Mouse (Mus musculus): ENCODE results near the gene Rtkn2. TPM values are rescaled to one million over a fixed set of nuclear protein-coding genes. Genes with fewer than 3 reads are reported as not detected.

The Rtkn2 gene
- total RNA-seq, 2 experiments from 2014 or later: 5.1 to 6.2 TPM

- peak; percentile 34 to 48 for DNase-seq
Observed at GRCm38 (mm10) chr10:67998116-67998635, 18.8 kb downstream of the Rtkn2 start.

- DNase-seq: no peak
Observed at GRCm38 (mm10) chr10:67999170-67999569, 19.8 kb downstream of the Rtkn2 start.

- DNase-seq: no peak
Observed at GRCm38 (mm10) chr10:68001456-68001855, 22.1 kb downstream of the Rtkn2 start.

DNA sequence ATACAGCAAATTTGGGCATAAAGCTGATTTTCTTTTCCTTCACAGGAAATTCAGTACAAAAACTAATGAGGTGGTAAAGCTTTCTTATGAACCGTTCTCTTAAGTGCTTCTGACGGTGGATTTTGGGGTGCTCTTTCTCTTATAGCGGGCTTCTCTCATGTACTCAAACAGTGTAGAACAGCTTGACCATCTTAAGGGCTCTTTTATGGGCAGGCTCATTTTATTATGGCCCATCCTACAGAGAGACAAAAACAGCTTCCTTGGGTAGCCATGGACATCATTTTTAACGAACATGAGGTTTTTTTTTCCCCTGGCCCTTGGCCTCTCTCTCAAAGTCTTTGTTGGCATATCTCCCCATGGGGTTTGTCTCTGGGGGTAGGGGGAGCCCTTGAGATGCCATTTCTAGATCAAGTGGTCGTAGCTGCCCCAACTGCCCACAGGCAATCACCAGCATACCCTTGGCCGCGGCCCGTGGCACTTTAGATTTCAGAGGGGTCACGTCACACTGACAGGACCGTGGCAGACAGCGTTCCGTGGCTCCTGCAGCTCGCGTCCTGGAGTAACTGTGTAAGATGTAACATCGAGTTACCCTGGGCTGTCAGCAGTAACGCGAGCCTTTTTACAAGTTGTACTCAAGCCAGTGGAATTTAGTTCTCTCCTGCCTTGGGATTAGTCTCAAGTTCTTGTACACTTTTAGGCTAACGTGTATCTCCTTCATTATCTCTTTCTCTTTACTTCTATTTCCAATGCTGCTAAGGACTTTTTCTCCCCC is 24.5 kb downstream of the Rtkn2 start:
- DNase-seq: no peak

DNA sequence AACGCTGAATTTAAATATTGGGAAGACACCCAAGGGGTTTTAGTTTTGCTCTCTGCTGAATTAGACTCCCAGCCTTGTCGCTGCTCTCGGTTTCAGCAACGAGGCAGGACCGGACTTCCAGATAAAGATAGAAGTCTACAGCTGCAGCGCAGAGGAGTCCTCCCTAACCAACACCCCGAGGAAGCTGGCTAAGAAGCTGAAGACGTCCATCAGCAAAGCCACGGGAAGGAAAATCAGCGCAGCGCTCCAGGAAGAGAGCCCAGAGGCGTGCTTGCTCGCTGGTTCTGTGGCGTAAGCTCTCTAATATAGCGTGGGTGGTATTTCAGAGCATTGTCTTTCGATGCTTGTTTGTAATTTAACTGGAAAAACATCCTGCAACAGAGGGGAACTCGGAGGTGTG is 26.0 kb downstream of the Rtkn2 start:
- no peak for DNase-seq

DNA sequence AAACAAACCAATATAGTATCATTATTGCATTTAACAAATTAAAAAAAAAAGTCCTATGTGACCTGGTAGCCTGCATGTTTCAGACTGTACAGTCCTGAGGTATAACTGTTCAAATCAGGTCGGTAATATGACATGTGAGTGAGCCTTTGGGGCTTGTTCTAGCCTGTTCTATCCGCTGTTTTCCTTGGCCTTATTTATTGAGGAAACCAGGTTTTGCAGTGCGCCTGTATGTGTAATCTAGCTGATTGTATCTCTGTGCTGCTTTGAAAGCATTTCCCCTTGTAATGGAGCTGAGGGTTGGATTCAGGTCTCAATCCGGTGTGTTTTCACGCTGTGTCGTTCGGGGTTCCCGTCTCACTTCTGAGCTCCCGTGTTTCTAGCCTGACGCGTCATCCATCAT is 27.1 kb downstream of the Rtkn2 start:
- DNase-seq: no peak

GRCm38 (mm10) chr10:68007103-68007502 is 27.7 kb downstream of the Rtkn2 start:
- no peak for DNase-seq

GRCm38 (mm10) chr10:68008198-68008955 is 29.0 kb downstream of the Rtkn2 start:
- no peak for DNase-seq

GRCm38 (mm10) chr10:68009301-68009700 is 29.9 kb downstream of the Rtkn2 start:
- DNase-seq: no peak

DNA sequence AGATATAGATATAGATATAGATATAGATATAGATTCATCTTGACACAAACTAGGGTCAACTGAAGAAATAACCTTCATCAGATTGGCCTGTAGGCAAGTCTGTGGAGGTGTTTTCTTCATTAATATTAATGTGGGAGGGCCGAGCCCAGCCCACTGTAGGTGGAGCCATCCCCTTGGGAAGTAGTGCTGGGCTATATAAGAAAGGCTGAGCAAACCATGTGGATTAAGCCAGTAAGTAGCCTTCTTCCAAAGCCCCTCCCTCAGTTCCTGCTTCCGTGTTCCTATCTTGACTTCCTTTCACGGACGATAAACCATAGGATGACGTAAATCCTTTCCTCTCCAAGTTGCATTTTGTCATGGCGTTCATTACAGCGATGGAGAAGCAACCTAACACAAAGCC is 30.5 kb downstream of the Rtkn2 start:
- no peak for DNase-seq

DNA sequence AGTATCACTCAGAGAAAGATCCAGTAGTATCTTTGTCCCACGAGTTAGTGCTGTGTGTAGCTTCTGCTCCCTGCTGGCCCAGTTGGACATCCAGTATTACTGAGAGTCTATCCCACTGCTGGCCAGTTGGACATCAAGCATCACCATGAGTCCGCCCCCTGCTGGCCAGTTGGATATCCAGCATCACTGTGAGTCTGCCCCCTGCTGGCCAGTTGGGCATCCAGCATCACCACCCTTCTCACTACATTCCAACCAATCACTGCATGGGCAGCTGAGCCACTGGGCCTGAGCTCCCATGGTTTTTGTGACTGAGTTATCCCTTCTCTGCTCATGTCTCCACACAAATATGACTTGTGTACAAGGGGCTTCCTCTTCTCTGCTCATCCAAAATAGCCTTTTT is 33.8 kb downstream of the Rtkn2 start:
- peak in 1 of 2 experiments; percentile 14 for DNase-seq

GRCm38 (mm10) chr10:68020755-68021154 is 41.4 kb downstream of the Rtkn2 start:
- DNase-seq: no peak

DNA sequence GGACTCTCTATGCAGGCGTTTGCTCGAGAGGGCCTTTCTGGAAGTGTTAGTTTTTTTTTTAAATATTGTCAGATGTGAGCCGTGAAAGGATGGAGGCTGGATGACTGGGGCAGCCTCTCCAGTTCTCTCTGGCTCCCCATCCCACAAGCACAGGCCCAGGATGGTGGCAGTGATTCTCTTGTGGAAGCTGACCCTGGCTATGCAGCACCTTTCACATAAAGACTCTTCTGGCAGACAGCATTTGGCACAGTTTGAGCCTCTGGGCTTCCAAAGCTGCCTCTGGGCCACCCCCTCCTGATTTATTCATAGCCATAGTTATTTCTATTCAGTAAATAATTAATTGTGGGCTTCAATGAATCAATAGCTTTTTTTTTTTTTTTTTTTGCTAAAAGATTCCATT is 46.3 kb downstream of the Rtkn2 start:
- DNase-seq: no peak

DNA sequence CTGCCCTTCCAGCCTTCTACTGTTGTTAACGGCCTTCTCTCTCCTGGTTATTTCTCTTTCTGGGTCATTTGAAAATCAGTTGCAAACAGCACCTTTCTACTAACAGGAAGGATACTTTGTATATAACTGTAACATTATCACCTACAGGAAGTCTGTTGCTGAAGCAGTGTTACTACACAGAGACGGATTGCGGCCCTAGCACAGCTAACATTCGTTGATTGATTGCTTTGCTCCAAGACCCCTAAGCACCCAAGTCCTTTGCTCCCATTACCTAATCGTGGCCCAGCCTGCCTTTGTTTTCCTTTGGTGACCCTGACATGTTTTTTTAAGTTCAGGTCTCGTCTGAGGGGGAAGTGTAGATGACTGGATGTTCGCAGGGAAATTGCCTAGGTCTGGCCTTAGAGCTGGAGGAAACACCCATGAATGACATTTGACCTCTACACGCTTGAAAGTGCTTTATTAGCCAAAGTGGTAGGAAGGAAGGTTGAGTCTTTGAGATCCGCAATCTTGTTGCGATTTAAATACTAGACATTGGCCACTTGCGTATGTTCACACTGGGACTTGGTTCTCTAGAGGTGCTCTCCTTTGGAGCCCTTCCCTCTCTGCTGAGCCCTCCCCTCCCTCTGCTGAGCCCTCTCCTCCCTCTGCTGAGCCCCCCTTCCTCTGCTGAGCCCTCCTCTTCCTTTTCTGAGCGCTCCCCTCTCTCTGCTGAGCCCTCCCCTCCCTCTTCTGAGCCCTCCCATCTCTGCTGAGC is 49.1 kb downstream of the Rtkn2 start:
- DNase-seq: no peak

- DNase-seq: no peak
Observed at GRCm38 (mm10) chr10:68029081-68029626, 49.8 kb downstream of the Rtkn2 start.

DNA sequence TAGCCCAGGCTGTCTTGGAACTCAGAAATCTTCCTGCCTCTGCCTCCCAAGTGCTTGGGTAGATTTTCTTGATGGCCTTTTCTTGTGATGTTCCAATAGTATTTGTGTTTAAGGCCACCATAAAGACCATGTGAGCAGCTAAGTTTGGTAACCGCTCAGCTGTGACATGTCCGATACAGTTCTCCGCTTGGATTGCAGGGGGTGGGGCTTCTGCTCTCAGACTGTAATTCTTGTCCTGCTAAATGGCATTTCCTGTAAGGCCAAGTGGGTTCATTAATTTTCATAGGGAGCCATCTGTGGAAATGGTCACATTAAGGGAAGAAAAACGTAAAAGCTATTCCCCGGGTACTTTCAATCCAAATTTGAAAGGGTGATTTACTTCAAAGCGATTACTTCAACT is 50.7 kb downstream of the Rtkn2 start:
- DNase-seq: no peak

GRCm38 (mm10) chr10:68035707-68036367 is 56.5 kb downstream of the Rtkn2 start:
- no peak for DNase-seq

GRCm38 (mm10) chr10:68036368-68036980 is 57.1 kb downstream of the Rtkn2 start:
- DNase-seq: no peak

DNA sequence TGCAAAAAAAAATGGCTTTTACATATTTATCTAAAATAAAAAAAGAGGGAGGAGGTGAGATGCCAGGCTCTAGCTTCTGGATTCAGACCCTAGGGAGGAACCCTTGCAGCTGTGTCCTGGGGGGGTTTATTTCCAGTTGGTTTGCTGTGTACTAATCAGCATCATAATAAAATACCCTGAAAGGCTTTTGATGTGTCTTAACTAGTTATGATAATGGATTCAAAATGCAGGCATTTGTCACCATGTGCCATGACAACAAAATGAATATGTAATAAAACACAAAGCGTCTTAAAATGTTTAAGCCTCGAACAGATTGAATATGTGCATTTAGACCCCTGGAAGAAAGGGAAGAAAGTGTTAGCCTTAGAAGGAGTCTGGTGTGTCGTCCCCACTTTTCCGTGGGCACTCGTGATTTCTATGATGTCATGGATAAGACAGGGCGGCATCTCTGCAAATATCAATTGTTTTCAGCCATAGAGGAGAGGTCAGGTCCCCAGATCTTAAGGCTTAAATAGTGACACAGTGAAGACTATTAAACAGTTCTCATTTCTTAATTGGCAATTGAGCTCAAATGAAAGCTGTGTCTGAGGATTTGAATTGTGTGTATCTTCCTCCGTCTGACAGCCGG is 59.7 kb downstream of the Rtkn2 start:
- no peak for DNase-seq

DNA sequence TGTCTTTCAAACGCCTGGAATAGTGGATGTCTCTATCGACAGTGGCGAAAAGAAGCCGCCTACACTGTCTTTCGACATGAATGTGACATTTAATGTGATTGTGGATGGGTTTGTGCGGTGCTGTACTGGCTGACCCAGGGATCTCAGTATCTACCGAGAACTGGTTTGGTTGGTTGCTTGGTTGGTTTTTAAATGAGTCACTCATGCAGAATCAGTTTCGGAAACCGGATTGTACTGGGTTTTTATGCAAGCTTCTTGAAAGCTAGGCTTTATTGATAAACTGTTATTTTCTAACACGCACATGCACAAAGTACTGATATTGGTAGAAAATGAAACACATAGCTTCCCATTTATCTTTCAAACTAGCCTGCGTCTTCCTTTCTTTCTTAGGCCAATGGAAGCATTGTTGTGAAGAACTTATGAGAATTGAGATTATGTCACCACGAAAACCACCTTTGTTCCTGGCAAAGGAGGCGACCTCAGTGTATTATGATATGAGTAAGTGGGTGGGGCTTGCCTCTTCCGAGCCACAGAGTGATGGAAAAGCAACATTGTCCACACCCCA is 60.4 kb downstream of the Rtkn2 start:
- no peak for DNase-seq

DNA sequence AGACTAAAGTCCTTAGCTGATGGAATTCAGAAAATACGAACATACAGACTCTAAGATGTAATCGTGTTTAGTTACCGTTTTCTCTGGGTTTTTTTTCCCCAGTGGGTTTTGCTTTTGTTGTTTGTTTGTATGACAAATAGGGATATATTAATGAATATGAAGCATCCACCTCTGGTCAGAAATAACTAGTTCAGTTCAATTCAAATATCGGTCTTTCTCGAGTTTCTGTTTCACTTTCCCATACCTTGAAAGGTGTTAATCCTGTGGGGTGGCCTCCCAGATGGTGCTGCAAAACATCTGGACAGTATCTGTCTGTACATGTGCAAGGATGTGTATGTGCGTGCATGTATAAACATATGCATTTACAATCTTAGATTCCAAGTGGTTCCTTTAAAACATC is 61.0 kb downstream of the Rtkn2 start:
- DNase-seq: no peak
